Mouse (Mus musculus) liver, postnatal 0 days (tissue): ENCODE measurements around the gene Pnisr. TPM values are rescaled to one million over a fixed set of nuclear protein-coding genes. Genes with fewer than 3 reads are reported as not detected.
A peak's percentile ranks its signal among the peaks of the same experiment; 100 is the strongest.

Experiments
- ATAC-seq: fragments of 200-750 bp; cut with Nextera tagmentation; 2 replicates; pipeline ENCODE4 v1.8.0; 2017; ENCODE audit warnings: mild to moderate bottlenecking, moderate library complexity
- DNase-seq: peaks from one replicate; pipeline ENCODE4 v3.0.0-alpha.2; 2016
- H3K27ac ChIP-seq: fragments of 300-500 bp; sonication (generic); 2 replicates; pipeline ENCODE4 v1.5.1; 2014; ENCODE audit warnings: antibody characterized with exemption, moderate library complexity, mild to moderate bottlenecking, low read depth
- H3K27me3 ChIP-seq: fragments of 300-500 bp; sonication (generic); 2 replicates; pipeline ENCODE4 v1.6.1; 2014; ENCODE audit warnings: low read length, control low read depth, mixed read lengths; ENCODE audit not compliant: insufficient read depth
- H3K36me3 ChIP-seq: fragments of 300-500 bp; sonication (generic); replicated peaks from 2 replicates; pipeline ENCODE4 v1.6.1; 2014; ENCODE audit warnings: mild to moderate bottlenecking, control low read depth, low read length, moderate library complexity, mixed read lengths; ENCODE audit not compliant: insufficient read depth
- H3K4me1 ChIP-seq: fragments of 300-500 bp; sonication (generic); 2 replicates; pipeline ENCODE4 v1.6.1; 2014; ENCODE audit warnings: antibody characterized with exemption, mild to moderate bottlenecking, control low read depth; ENCODE audit not compliant: insufficient read depth
- H3K4me2 ChIP-seq: fragments of 300-500 bp; sonication (generic); 2 replicates; pipeline ENCODE4 v1.6.1; 2014; ENCODE audit warnings: low read depth, mild to moderate bottlenecking, low read length, moderate library complexity, mixed read lengths
- H3K4me3 ChIP-seq: fragments of 300-500 bp; sonication (generic); 2 replicates; pipeline ENCODE4 v1.5.1; 2014; ENCODE audit warnings: low read depth, low read length
- H3K9ac ChIP-seq: fragments of 300-500 bp; sonication (generic); replicated peaks from 2 replicates; pipeline ENCODE4 v1.6.1; 2014; ENCODE audit warnings: mild to moderate bottlenecking, moderate library complexity
- H3K9me3 ChIP-seq: fragments of 300-500 bp; sonication (generic); 2 replicates; pipeline ENCODE4 v1.6.1; 2016; ENCODE audit warnings: mild to moderate bottlenecking, control low read depth, low read length, mixed read lengths
- CTCF ChIP-seq: sonication (generic); IDR thresholded peaks from 2 replicates; pipeline ENCODE4 v1.5.1; 2016; ENCODE audit warnings: antibody characterized with exemption, low read depth
- EP300 ChIP-seq: IDR thresholded peaks from 2 replicates; pipeline ENCODE4 v1.6.1; 2016; ENCODE audit warnings: antibody characterized with exemption, low read depth, mild to moderate bottlenecking
- WGBS: fragments of 180-500 bp; shearing (Covaris S2); extraction: QIAGEN DNeasy Blood & Tissue Kit; methylation state at CpG from one replicate; pipeline ENCODE4 v1.1.7; 2014; ENCODE audit not compliant: insufficient replicate concordance; 5-methylcytosine and 5-hydroxymethylcytosine counted together
- polyA plus RNA-seq: library from polyadenylated mRNA; unstranded; fragments of >200 nt; fragmentation: Nextera tagmentation; extraction: Ambion mirVana; gene quantifications from 2 replicates; pipeline ENCODE4 v1.2.1, GENCODE M21; 2015

Gene Pnisr
- polyA plus RNA-seq = 22.0 and 27.9 TPM in 2 replicates

DNA sequence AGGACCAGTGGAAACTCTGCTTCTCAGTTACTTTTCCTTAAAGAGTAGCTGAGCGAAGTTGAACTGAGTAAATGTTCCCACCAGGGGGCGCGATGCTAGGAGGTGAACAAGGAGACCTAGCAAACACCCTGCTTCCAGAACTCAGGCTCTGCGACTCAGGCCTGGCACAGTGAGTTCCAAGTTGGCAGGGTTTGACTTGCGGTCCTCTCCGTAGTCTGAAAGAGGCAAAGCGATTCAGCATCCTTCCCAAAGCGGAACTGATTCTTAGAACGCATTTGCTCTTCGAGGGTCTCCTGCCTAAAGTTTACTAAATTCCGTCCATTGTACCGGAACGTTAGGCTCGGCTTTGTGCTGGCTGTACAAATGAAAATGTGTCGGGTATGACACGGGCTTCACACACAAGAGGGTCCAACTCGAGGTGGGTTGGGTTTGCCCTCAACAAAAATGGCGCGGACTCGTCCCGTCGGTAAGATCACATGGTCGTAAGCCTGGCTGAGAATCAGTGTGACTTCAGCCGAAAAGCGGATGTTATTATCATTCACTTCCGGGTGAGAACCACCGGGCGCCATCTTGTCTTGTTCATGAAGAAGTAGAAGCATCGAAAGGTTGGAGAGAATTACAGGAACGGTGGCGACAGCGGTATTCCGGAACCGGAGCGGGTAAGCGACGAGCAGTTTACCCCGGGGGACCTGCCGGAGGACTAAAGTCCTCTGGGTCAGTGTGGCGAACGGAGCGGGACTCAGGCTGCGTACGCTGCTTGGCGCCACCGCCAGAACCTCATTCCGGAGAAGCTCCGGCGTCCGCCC lies at the start of gene Pnisr:
Gene Pnisr, plus strand, starts transcription at position 103 of the 806 bp plus-strand sequence.
- peak within 1 kb of the TSS; percentile 82 for H3K9ac ChIP-seq
- H3K36me3 ChIP-seq = no peaks in the 10 kb centered on the region
- H3K4me2 ChIP-seq = peak within 1 kb of the TSS; percentile 68
- no peaks in the 10 kb centered on the region for H3K27me3 ChIP-seq
- TF ChIP-seq CTCF = peak; percentile 97
- peak; percentile 7; the same call in 1 of the 2 replicates for TF ChIP-seq EP300
- ATAC-seq (peak; percentile 98), DNase-seq (peak; percentile 92)
- peak within 1 kb of the TSS; percentile 65 for H3K4me3 ChIP-seq
- WGBS = under 1% methylated on average over 50 of the region's 50 CpGs
- H3K4me1 ChIP-seq = peaks cover 3% of the 10 kb centered on the region; the same call in 1 of the 2 replicates
- peak within 1 kb of the TSS; percentile 90 for H3K27ac ChIP-seq
- no peaks in the 10 kb centered on the region for H3K9me3 ChIP-seq

DNA sequence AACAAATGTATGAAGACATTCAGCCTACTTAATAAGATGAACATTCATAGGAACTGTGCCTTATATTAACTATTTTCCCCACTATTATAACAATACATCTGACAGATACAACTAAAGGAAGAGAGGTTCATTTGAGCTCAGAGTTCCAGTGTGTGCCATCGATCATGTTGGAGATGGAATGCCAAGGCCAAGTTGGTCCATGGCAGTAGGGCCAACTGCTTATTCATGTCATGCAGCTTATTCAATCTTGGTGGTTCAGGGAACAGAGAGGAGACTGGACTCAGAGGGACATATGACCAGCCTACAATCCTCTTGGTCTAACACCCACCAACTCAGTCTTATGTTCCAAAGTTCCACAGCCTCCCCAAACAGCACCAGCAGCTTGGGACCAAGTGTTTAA lies 46.4 kb upstream of the Pnisr start:
- H3K4me1 ChIP-seq = no peaks in the 10 kb centered on the region
- no peaks in the 10 kb centered on the region for H3K27me3 ChIP-seq
- no peak overlapping the region for H3K4me3 ChIP-seq
- no peak overlapping the region for H3K27ac ChIP-seq
- peaks cover 60% of the 10 kb centered on the region for H3K36me3 ChIP-seq
- WGBS = 98% methylated on average over 1 of the region's 1 CpGs
- TF ChIP-seq EP300 (no peak), CTCF (no peak)
- H3K4me2 ChIP-seq = no peak overlapping the region
- ATAC-seq (no peak), DNase-seq (no peak)
- H3K9ac ChIP-seq = no peak overlapping the region
- no peaks in the 10 kb centered on the region for H3K9me3 ChIP-seq

DNA sequence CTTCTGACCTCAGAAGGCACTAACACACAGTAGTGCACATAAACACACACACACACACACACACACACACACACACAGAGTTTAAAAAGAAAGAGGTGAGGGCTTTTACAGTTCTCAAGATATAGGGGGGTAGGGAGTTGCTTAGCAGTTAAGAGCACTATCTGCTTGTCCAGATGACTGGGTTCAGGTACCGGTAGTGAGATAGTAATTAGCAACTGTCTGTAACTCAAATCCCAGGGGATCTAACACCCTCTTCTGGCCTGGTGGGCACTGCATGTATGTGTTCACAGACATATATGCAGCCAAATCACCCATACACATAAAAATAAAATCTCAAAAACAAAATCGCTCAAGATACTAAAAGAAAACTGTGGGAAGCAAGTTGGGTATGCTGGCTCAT lies 45.8 kb upstream of the Pnisr start:
- WGBS = 73% methylated on average over 2 of the region's 2 CpGs
- Histone ChIP-seq H3K9ac (no peak overlapping the region), H3K36me3 (peaks cover 60% of the 10 kb centered on the region), H3K4me3 (no peak overlapping the region), H3K9me3 (no peaks in the 10 kb centered on the region), H3K27me3 (no peaks in the 10 kb centered on the region), H3K4me2 (no peak overlapping the region), H3K27ac (no peak overlapping the region), H3K4me1 (no peaks in the 10 kb centered on the region)
- no peak for DNase-seq
- TF ChIP-seq EP300 (peak; percentile 54), CTCF (no peak)
- peak; percentile 33; the same call in 1 of the 2 replicates for ATAC-seq

DNA sequence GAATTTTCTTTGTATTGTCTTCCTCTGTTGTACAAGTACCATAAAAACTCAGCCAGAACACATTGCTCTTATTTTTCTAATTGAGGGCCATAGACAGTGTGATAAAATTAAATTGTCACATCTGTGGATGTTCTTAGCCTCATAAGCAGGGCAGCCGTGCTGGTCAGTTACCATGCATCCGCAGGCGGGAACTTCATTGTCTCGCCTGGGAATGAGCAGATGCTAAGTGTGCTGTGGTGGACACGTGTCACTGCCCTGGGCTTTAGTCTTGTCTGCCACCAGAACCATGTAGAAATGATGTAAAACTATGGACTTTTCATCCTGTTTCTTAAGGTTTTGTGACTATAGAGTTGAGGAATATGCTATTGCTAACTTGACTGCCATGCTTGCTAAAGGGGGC lies 40.2 kb upstream of the Pnisr start:
- no peak for TF ChIP-seq CTCF
- TF ChIP-seq EP300 = no peak
- no peak overlapping the region for H3K27ac ChIP-seq
- no peak overlapping the region for H3K9ac ChIP-seq
- no peaks in the 10 kb centered on the region for H3K9me3 ChIP-seq
- H3K27me3 ChIP-seq = no peaks in the 10 kb centered on the region
- H3K36me3 ChIP-seq = peaks cover 38% of the 10 kb centered on the region
- no peak overlapping the region for H3K4me2 ChIP-seq
- H3K4me1 ChIP-seq = no peaks in the 10 kb centered on the region
- H3K4me3 ChIP-seq = no peak overlapping the region
- ATAC-seq (no peak), DNase-seq (no peak)
- WGBS = 89% methylated on average over 5 of the region's 5 CpGs

DNA sequence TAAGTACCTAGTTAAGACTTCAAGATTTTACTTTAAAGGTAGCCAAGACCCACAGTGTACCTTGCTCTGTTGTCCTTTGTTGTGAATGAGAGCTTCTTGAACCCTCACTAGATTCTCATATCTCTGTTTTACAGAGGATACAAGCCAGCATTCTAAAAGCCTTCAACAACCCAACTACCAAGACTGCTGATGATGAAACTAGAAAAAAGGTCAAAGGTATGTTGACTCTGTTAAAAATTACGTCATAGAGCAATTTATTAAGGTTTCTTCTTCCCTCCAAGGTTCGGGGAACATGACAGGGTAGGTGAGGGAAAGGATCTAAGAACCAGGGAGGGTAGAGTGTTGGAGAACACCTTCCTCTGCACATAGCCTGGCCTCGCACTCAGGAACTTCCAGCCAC lies 36.8 kb upstream of the Pnisr start:
- Histone ChIP-seq H3K27ac (no peak overlapping the region), H3K27me3 (no peaks in the 10 kb centered on the region), H3K4me2 (no peak overlapping the region), H3K4me1 (no peaks in the 10 kb centered on the region), H3K4me3 (no peak overlapping the region), H3K36me3 (peaks cover 28% of the 10 kb centered on the region), H3K9me3 (no peaks in the 10 kb centered on the region), H3K9ac (no peak overlapping the region)
- WGBS = 77% methylated on average over 3 of the region's 3 CpGs
- no peak for ATAC-seq
- TF ChIP-seq EP300 = no peak
- no peak for TF ChIP-seq CTCF
- no peak for DNase-seq

DNA sequence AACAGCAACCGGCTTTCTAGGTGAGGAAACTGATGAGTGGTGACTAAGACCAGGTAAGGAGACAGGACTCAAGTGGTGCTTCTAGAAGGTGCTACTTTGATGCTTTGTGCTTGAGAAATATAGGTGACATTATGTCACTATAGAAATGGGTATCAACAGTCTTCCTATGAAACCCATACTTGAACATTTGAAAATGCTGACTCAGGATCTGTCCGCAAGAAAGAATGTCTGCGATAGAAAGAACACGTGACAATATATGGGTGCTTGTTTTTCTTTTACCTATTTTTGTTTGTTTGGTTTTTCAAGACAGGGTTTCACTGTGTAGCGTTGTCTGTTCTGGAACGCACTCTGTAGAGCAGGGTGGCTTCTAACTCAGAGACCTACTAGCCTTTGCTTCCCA lies 34.7 kb upstream of the Pnisr start:
- peaks cover 34% of the 10 kb centered on the region for H3K36me3 ChIP-seq
- TF ChIP-seq EP300 (no peak), CTCF (no peak)
- 89% methylated on average over 6 of the region's 6 CpGs for WGBS

More for the DNA sequence above, 34.7 kb upstream of the Pnisr start:
- no peak for DNase-seq
- H3K27ac ChIP-seq = no peak overlapping the region
- no peak for ATAC-seq
- no peak overlapping the region for H3K9ac ChIP-seq
- H3K4me2 ChIP-seq = no peak overlapping the region
- H3K9me3 ChIP-seq = no peaks in the 10 kb centered on the region
- no peak overlapping the region for H3K4me3 ChIP-seq
- no peaks in the 10 kb centered on the region for H3K4me1 ChIP-seq
- H3K27me3 ChIP-seq = no peaks in the 10 kb centered on the region
